Mouse (Mus musculus) liver, embryonic 16.5 days (tissue): Measurements from ENCODE around the gene Sdk1. TPM values are rescaled to one million over a fixed set of nuclear protein-coding genes. Genes with fewer than 3 reads are reported as not detected.

ENCODE experiments used
- ATAC-seq: fragments of 200-750 bp; cut with Nextera tagmentation; 2 replicates; pipeline ENCODE4 v1.8.0; 2017; ENCODE audit warnings: low read depth, mild to moderate bottlenecking, moderate number of reproducible peaks, moderate library complexity
- H3K27ac ChIP-seq: fragments of 300-500 bp; sonication (generic); 2 replicates; pipeline ENCODE4 v1.5.1; 2014; ENCODE audit warnings: mild to moderate bottlenecking, low read length
- H3K27me3 ChIP-seq: fragments of 300-500 bp; sonication (generic); 2 replicates; pipeline ENCODE4 v1.6.1; 2014; ENCODE audit warnings: low read depth, low read length, mixed read lengths; ENCODE audit not compliant: control insufficient read depth, insufficient read depth
- H3K36me3 ChIP-seq: fragments of 300-500 bp; sonication (generic); 2 replicates; pipeline ENCODE4 v1.6.1; 2014; ENCODE audit warnings: mild to moderate bottlenecking; ENCODE audit not compliant: control insufficient read depth, insufficient read depth
- H3K4me1 ChIP-seq: fragments of 300-500 bp; sonication (generic); 2 replicates; pipeline ENCODE4 v1.6.1; 2014; ENCODE audit warnings: low read depth, low read length, mixed read lengths; ENCODE audit not compliant: control insufficient read depth
- H3K4me2 ChIP-seq: fragments of 300-500 bp; sonication (generic); 2 replicates; pipeline ENCODE4 v1.6.1; 2014; ENCODE audit warnings: low read depth, low read length, mixed read lengths
- H3K4me3 ChIP-seq: fragments of 300-500 bp; sonication (generic); 2 replicates; pipeline ENCODE4 v1.5.1; 2014; ENCODE audit warnings: low read depth, mild to moderate bottlenecking, low read length
- H3K9ac ChIP-seq: fragments of 300-500 bp; sonication (generic); 2 replicates; pipeline ENCODE4 v1.6.1; 2014; ENCODE audit warnings: low read depth, low read length
- H3K9me3 ChIP-seq: fragments of 300-500 bp; sonication (generic); replicated peaks from 2 replicates; pipeline ENCODE4 v1.6.1; 2016; ENCODE audit warnings: low read length; ENCODE audit not compliant: control insufficient read depth
- WGBS: fragments of 180-500 bp; shearing (Covaris S2); extraction: QIAGEN DNeasy Blood & Tissue Kit; methylation state at CpG from one replicate; pipeline ENCODE4 v1.1.7; 2014; ENCODE audit not compliant: insufficient replicate concordance; 5-methylcytosine and 5-hydroxymethylcytosine counted together
- polyA plus RNA-seq: library from polyadenylated mRNA; unstranded; fragments of >200 nt; fragmentation: Nextera tagmentation; extraction: Ambion mirVana; gene quantifications from 2 replicates; pipeline ENCODE4 v1.2.1, GENCODE M21; 2015

Gene Sdk1
- polyA plus RNA-seq, 1 experiment from 2014 or later = 0.22 TPM

DNA sequence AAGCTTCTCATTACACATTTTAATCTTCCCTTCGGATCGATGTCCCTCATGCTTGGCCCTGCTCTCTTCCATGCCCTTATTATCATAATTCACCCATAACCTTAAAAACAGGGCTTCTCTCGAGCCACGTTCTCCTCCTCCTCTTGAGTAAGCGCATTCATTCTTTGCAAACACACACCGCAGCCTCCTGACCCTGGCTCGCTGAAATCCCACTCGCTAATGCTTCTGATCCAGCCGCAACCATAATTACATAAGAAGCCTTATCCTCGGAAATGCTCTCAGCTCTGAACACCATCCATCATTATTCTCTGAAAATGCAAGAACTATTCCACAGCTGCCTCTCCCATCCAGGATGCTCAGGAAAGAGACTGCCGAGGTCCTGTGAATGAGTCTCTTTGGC, 866.1 kb downstream of the Sdk1 start:
- ATAC-seq = no peak
- no peaks in the 10 kb centered on the region for H3K27me3 ChIP-seq
- no peak overlapping the region for H3K4me3 ChIP-seq
- H3K27ac ChIP-seq = no peak overlapping the region
- peaks cover 4% of the 10 kb centered on the region; the same call in 1 of the 2 replicates for H3K9me3 ChIP-seq
- no peaks in the 10 kb centered on the region for H3K36me3 ChIP-seq
- no peak overlapping the region for H3K4me2 ChIP-seq
- no peaks in the 10 kb centered on the region for H3K4me1 ChIP-seq
- no peak overlapping the region for H3K9ac ChIP-seq
- WGBS = 71% methylated on average over 11 of the region's 11 CpGs

DNA sequence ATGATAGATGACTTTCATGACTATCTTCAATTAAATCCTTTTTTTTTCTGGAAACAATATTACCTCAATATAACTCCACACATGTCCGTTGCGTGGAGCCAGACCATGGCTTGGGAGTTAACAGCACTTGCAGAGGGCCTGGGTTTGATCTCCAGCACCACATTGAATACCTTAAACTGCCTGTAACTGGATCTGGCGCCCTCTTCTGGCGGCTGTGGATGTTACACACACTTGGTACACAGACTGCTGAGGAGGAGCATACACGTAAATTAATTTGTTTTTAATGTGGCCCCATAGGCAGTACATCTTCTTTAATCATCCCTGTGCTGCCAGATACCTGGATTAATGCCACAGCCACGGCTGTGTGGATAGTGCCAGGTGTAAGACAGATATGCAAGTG, 870.7 kb downstream of the Sdk1 start:
- Histone ChIP-seq H3K9ac (no peak overlapping the region), H3K9me3 (peaks cover 4% of the 10 kb centered on the region; the same call in 1 of the 2 replicates), H3K4me3 (no peak overlapping the region), H3K36me3 (no peaks in the 10 kb centered on the region), H3K4me2 (no peak overlapping the region), H3K27ac (no peak overlapping the region), H3K4me1 (no peaks in the 10 kb centered on the region), H3K27me3 (no peaks in the 10 kb centered on the region)
- 64% methylated on average over 6 of the region's 6 CpGs for WGBS
- no peak for ATAC-seq

DNA sequence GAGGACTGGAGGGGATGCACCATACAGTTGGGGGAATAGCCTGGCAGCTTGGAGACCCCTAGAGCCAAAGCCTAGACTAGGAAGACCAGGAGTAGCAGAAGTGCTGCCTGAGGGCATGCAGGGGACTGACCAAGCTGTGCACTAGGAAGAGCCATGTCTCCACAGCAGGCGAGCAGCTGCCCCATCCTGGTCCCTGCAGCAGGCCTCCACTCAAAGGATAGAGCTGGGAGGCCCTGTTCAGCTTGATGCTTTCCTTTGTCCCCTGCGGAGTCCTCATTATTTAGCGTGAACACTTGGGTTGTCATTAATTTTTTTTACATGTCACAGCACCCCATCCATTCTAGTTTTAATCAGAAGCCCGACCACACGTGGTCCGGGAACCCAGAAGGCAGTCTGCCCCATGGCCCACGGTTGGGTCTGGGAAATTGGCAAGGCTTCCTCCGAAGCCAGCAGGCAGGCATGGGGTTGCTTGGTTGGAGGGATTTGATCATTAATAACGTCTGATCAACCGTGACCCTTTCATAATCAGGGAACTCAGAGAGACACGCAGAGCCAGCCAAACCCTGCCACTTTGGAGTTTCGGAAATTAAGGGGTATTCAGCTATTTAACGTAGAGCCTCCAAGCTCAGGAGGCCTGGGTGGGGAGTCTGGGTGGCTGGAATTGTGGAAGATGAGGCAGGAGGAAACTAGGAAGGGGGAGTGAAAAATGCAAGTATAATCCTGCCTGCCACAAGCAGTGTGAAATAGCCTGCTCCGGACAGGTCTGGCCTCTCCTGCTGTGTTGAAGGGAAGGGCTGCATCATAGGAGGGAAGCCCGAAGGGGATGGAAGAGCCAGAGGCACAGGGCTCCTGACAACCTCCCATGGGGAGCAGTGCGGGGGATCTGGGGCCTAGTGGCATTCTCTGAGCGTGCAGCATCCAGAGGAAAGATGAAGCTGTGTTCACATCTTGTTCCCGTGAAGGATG, 872.2 kb downstream of the Sdk1 start:
- ATAC-seq = no peak
- no peak overlapping the region for H3K27ac ChIP-seq
- 55% methylated on average over 18 of the region's 18 CpGs for WGBS

DNA sequence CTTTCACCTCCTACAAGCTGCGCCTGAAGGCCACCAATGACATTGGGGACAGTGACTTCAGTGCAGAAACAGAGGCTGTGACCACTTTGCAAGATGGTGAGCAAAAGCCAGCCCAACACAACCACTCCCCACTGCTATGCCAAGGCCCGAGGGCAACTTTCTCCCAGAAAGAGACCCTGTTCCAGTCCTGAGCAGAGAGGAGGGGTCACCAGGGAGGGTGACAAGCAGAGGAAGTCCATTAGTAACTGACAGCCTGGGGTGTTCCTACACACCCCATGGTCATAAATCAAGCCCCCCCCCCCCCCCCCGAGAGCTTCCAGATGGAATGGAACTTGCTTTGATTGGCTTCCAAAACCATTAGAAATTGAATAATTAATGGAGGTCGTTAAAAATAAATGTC, 886.5 kb downstream of the Sdk1 start:
- no peak for ATAC-seq
- no peak overlapping the region for H3K27ac ChIP-seq
- H3K36me3 ChIP-seq = no peaks in the 10 kb centered on the region
- no peaks in the 10 kb centered on the region for H3K9me3 ChIP-seq
- no peak overlapping the region for H3K4me3 ChIP-seq
- no peaks in the 10 kb centered on the region for H3K27me3 ChIP-seq
- 56% methylated on average over 4 of the region's 4 CpGs for WGBS
- no peak overlapping the region for H3K4me2 ChIP-seq
- no peak overlapping the region for H3K9ac ChIP-seq
- H3K4me1 ChIP-seq = no peaks in the 10 kb centered on the region

More for the DNA sequence above, 872.2 kb downstream of the Sdk1 start:
- Histone ChIP-seq H3K9me3 (peaks cover 4% of the 10 kb centered on the region; the same call in 1 of the 2 replicates), H3K4me2 (no peak overlapping the region), H3K4me3 (no peak overlapping the region), H3K36me3 (no peaks in the 10 kb centered on the region), H3K9ac (no peak overlapping the region), H3K4me1 (no peaks in the 10 kb centered on the region), H3K27me3 (no peaks in the 10 kb centered on the region)

DNA sequence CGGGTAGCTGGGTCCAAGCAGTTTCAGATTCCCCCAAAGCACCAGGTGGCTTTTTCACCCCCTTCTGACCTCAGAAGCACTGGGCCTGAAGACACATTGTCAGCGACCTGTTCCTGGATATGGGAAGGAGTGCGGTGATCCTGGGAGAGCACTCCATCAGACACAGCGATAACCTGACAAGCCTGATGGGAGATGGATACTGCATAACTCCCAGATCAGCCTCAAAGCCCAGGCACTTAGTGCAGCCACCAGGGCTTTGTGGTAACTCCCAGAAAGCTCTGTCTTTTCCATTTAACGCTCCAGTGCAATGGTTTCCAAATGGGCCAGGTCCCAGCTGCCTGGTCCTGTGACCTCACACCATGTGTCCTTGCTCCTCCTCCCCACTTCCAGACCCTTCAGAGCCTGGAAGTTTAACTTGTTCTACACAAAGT, 886.9 kb downstream of the Sdk1 start:
- no peak for ATAC-seq
- Histone ChIP-seq H3K27ac (no peak overlapping the region), H3K9ac (no peak overlapping the region), H3K9me3 (no peaks in the 10 kb centered on the region), H3K4me3 (no peak overlapping the region), H3K4me2 (no peak overlapping the region), H3K4me1 (no peaks in the 10 kb centered on the region), H3K36me3 (no peaks in the 10 kb centered on the region), H3K27me3 (no peaks in the 10 kb centered on the region)
- 43% methylated on average over 5 of the region's 5 CpGs for WGBS

DNA sequence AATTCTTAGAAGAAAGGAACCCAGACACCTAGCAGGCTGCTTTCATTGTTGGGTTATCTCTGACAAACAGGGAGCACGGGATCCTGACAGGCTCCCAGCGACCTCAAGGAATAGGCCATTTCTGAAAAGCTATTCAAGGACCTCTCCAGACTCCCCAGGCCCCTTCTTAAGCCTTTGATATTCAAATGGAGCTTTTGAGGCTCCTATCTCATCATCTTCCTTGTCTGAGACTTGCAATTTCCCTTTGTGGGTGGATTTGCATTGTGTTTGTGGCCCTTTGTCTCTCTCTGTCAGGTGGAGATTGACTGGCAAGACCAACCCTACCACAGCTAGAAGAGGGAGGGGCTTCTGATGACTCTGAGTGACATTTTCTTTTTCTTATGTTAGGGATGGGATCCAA, 888.7 kb downstream of the Sdk1 start:
- no peak for ATAC-seq
- H3K27me3 ChIP-seq = no peaks in the 10 kb centered on the region
- H3K27ac ChIP-seq = no peak overlapping the region
- no peaks in the 10 kb centered on the region for H3K4me1 ChIP-seq
- H3K4me3 ChIP-seq = no peak overlapping the region
- no peak overlapping the region for H3K9ac ChIP-seq
- H3K9me3 ChIP-seq = no peaks in the 10 kb centered on the region
- H3K4me2 ChIP-seq = no peak overlapping the region
- H3K36me3 ChIP-seq = no peaks in the 10 kb centered on the region
- WGBS = 3% methylated on average over 2 of the region's 2 CpGs

DNA sequence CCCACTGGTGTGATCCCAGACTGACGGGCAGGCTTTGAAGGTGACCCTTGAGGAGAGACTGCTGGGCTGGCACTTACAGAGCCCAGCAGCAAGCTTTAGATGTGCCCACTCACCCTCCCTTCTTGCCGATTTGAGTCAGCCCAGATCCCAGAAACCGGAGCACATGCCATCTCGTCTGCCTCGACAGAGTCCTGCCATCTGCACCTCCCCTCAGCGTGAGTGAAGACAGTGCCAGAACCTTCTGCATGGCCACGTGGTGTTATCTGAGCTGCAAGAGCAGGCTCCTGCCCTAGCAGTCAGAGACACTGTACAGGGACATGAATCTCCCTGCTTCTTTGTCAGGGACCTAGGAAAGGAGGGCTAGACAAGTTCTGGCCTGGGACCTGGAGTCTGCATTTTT, 898.7 kb downstream of the Sdk1 start:
- H3K27ac ChIP-seq = no peak overlapping the region
- H3K4me3 ChIP-seq = no peak overlapping the region
- H3K27me3 ChIP-seq = no peaks in the 10 kb centered on the region
- H3K9me3 ChIP-seq = no peaks in the 10 kb centered on the region
- no peaks in the 10 kb centered on the region for H3K4me1 ChIP-seq
- no peak overlapping the region for H3K9ac ChIP-seq
- H3K4me2 ChIP-seq = no peak overlapping the region
- WGBS = 60% methylated on average over 7 of the region's 7 CpGs
- no peak for ATAC-seq
- no peaks in the 10 kb centered on the region for H3K36me3 ChIP-seq

DNA sequence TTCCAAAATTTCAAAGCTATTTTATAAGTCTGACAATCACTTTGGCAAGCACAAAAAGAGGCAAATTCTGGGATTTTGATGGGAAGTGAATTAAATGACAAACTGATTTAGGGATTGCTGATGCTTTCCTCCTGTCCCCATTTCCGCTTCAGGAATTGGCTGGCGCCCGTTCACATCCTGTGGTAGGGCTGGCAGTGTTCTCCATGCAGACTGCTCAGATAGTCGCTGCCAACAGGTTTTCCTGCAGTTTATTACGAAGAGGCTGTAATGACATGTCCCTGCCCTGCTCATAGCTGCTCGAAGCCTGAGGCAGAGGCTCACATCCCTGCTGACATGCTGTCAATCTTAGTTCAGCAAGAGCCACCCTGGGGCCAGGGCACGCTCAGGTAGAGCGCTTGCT, 908.3 kb downstream of the Sdk1 start:
- Histone ChIP-seq H3K4me3 (no peak overlapping the region), H3K27ac (no peak overlapping the region), H3K27me3 (no peaks in the 10 kb centered on the region), H3K4me1 (no peaks in the 10 kb centered on the region), H3K4me2 (no peak overlapping the region), H3K36me3 (no peaks in the 10 kb centered on the region), H3K9me3 (0 out of 2 replicates have a peak, but pooled peaks cover 2% of the 10 kb centered on the region), H3K9ac (no peak overlapping the region)
- WGBS = 67% methylated on average over 8 of the region's 8 CpGs
- ATAC-seq = no peak

DNA sequence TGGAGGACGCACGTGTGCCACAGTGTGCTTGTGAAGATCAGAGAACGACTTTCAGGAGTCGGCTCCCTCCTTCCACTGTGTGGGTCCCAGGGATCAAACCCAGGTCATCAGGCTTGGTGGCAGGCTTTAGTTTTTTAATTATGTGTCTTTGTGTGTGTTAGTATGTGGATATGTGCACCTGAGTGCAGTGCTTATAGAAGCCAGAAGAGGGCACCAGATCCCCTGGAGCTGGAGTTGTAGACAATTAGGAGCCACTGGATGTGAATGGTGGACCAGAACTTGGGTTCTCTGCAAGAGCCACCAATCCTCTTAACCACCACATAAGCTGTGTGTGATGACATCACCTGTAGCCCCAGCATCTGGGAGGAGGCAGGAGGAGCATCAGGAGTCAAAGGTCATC, 909.5 kb downstream of the Sdk1 start:
- no peak for ATAC-seq
- no peaks in the 10 kb centered on the region for H3K4me1 ChIP-seq
- no peak overlapping the region for H3K4me2 ChIP-seq
- H3K9me3 ChIP-seq = 0 out of 2 replicates have a peak, but pooled peaks cover 2% of the 10 kb centered on the region
- H3K9ac ChIP-seq = no peak overlapping the region
- no peaks in the 10 kb centered on the region for H3K36me3 ChIP-seq
- H3K27ac ChIP-seq = no peak overlapping the region
- H3K27me3 ChIP-seq = no peaks in the 10 kb centered on the region
- WGBS = 77% methylated on average over 4 of the region's 4 CpGs
- H3K4me3 ChIP-seq = no peak overlapping the region
